Mouse (Mus musculus): ENCODE results near the gene Bdkrb2.

- TF ChIP-seq CTCF (IDR thresholded peaks at IDR 0.05; ENCODE audit: low read depth, low read length) = no peak
- TF ChIP-seq TAL1 (conservative IDR thresholded peaks at IDR 0.05; ENCODE audit: low read depth, low read length) = no peak
- TF ChIP-seq GATA1 (IDR thresholded peaks at IDR 0.05; ENCODE audit: borderline replicate concordance, low read length) = no peak
- TF ChIP-seq POLR2AphosphoS5 (IDR thresholded peaks at IDR 0.05; ENCODE audit: insufficient replicate concordance, low read depth, low read length) = no peak
These were observed 42.2 kb downstream of the Bdkrb2 start for GRCm38 (mm10) chr12:105605212-105605611.
